Mouse (Mus musculus) activated CD4-positive, CD25-positive, alpha-beta regulatory T cell, adult 9 weeks (primary cell): ENCODE measurements around the gene Nat8f5. TPM values are rescaled to one million over a fixed set of nuclear protein-coding genes. Genes with fewer than 3 reads are reported as not detected.

Experiments used
- polyA plus RNA-seq: library from polyadenylated mRNA; unstranded; fragments of 100-300 nt; shearing (Covaris generic); gene quantifications from one replicate; pipeline ENCODE4 v1.2.1, GENCODE M21; 2017

The Nat8f5 gene
- polyA plus RNA-seq, result not detected

GRCm38 (mm10) chr6:85820837-85821236, at the start of gene Nat8f5, which contains the start of gene Nat8f6:
Gene Nat8f5 (minus strand): TSS chr6:85820972.
Gene Nat8f6 (minus strand): TSS chr6:85820954.

GRCm38 (mm10) chr6:85869006-85869405, 48.2 kb upstream of the Nat8f5 start, which contains the start of gene Nat8f2:
Gene Nat8f2 (minus strand): TSS chr6:85869158.

GRCm38 (mm10) chr6:85831796-85832321, 11.1 kb upstream of the Nat8f5 start, which contains the start of gene Nat8:
Gene Nat8 (minus strand): TSS chr6:85832082.

Other genes with a start within 250 kb of the Nat8f5 start
- 2.3 TPM for gene Alms1, start 233.4 kb downstream of the Nat8f5 start, polyA plus RNA-seq
- gene Nat8f7, start 107.8 kb downstream of the Nat8f5 start, polyA plus RNA-seq, result not detected
- gene Nat8f3, start 55.2 kb downstream of the Nat8f5 start, polyA plus RNA-seq, result not detected
- not detected for gene Nat8f6, start within 50 bp of the Nat8f5 start, polyA plus RNA-seq
- not detected for gene Nat8, start 11.1 kb upstream of the Nat8f5 start, polyA plus RNA-seq
- gene Nat8f2, start 48.2 kb upstream of the Nat8f5 start, polyA plus RNA-seq, result not detected
- gene Nat8f4, start 83.9 kb upstream of the Nat8f5 start, polyA plus RNA-seq, result 7.3 TPM
- 51.9 TPM for gene Tprkb, start 90.9 kb upstream of the Nat8f5 start, polyA plus RNA-seq
- 11.3 TPM for gene Nat8f1, start 94.7 kb upstream of the Nat8f5 start, polyA plus RNA-seq
- 249 TPM for gene Dusp11, start 140.7 kb upstream of the Nat8f5 start, polyA plus RNA-seq
- not detected for gene Figla, start 195.2 kb upstream of the Nat8f5 start, polyA plus RNA-seq
- gene Add2, start 207.7 kb upstream of the Nat8f5 start, polyA plus RNA-seq, result not detected